Mouse (Mus musculus) spleen, postnatal 36 days (tissue): ENCODE results near the gene Pgghg.

ENCODE experiments used
- DNase-seq, 2 experiments: peaks; one replicate each; pipeline ENCODE4 v3.0.0; 2022; ENCODE audit warnings: low spot score in 2 of 2, mixed read lengths in 1 of 2

The Pgghg gene

DNA sequence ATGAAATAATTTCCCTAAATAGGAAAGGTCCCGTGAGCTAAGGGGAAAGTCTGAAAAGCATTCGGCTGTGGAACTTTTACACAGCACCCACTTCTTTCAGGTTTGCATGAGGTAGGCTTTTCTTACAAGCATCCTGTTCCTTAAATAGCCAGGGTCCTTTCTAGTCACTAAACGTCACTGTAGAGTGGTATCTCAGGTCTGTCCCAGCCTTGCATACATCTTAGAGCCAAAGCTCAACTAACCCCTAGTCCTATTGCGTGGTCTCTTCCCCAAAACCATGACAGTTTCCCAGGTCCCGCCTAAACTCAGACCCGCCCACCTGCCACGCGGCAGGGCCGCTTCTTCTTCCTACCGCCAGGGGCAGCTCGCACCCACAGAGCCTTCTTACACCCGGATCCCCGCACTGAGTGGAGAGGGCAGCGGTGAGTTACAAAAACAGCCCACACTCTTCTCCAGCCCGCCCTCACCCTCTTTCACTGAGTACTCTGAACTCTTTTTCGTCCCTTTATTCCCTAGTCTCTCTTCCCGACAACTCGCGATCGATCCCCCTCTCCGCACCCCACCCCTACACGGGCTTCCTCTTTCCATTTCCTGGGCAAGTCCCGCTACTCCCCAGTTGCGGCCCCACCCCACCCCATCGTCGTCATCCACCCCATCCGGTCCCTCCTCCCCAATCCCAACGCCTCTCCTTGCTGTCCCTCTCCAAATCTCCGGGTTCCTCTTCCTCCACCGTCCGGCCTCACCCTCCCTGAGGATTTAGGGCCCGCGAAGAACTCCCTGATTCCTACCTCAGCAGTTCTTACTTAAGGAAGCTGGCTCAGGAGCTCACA is at the start of gene Pgghg:
TSS of gene Pgghg (plus strand) at position 170 of the 830 bp plus-strand sequence.
- peak; percentile 86 to 87 for DNase-seq

DNA sequence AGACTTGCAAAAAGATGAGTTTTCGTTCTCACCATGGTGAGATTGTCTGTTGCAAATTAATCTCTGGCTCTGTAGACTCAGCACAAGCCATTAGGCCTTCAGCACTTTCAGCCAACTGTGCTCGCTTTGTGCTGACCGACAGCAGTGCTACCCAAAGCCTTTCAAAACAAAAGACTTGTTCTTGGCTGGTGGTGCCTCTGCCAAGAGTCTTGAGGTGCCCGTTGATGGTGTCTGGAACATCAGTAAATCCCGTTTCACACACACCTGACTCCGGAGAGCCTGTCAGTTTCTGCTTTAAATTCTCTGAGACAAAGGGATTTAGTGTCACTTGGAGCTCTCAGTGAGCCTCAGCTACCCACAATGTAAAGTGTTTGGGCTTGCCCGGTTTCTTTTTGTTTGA is 47.2 kb upstream of the Pgghg start:
- DNase-seq, result no peak

DNA sequence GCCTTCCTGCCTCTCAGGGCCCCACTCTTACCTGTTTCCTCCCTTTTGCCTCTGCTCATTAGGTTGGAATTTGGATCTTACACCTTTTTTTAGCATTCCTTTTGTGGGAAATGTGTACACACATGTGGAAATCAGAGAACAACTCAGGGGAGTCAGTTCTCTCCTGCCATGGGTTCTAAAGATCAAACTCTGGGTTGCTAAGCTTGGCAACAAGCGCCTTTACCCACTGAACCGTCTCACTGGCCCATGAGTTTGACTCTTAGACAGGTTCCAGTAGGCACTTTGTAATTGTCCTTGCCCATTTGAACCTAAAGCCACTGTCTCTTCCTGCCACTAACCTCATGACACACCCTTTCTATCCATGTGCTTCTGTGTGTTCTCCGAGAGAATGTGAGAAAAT is 46.6 kb upstream of the Pgghg start:
- no peak for DNase-seq

DNA sequence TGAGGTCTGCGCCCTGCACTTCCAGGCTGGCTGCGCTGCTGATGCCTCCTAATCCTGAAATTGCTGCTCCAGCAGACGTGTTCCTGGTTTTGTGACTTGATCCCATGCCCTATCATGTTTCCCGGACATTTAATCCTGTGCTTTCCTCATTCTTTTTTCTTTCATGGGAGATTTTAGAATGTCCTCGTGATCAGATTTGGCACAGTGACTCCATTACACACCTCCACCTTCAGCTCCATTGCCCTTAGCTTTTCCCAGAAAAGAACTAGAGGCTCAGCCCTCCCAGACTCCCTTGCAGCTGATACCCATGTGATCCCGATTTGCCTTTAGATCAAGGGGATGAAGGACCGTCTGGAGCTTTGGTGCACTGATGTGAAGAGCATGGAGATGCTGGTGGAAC is 43.3 kb upstream of the Pgghg start:
- DNase-seq, result no peak

DNA sequence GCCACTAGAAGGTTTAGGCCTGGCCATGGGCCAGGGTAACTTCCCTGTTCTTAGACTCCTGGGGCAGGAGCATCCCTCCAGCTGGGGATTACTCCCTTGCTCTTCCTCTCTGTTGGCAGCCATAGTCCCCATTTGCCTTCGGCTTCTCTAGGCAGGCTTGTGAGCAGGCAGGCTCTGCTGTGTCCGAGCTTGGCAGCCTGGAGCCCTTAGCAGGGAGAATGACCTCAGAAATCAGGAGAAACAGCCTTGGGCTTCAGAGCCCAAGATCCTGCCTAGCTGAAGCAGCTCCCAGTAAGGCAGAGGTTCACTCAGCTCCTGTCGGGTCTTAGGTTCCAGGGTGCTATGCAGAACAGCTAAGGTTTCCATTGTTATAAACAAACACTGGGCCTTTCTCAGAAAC is 42.1 kb upstream of the Pgghg start:
- DNase-seq, result no peak

DNA sequence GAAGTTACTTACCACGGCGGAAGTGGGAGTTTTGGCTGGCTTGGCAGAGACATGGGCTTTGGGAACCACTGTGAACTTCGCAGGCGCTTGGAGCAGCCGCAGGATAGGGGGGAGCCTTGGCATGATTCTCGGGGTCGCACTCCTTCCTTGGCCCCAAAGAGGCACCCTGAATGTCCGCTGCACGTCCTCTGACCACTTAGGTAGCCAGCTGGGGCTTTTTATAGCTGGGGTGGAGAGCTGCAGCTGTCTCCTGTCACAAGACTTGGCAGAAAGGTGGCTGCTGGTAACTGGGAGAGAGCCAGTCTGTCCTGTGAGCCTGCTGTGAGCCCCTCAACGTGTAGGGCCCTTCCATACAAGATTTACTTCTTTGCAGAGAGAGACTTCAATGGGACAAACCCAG is 41.0 kb upstream of the Pgghg start, which contains the start of gene Cox8b:
TSS of gene Cox8b (minus strand) at position 227 of the 400 bp plus-strand sequence.
- DNase-seq, result no peak

DNA sequence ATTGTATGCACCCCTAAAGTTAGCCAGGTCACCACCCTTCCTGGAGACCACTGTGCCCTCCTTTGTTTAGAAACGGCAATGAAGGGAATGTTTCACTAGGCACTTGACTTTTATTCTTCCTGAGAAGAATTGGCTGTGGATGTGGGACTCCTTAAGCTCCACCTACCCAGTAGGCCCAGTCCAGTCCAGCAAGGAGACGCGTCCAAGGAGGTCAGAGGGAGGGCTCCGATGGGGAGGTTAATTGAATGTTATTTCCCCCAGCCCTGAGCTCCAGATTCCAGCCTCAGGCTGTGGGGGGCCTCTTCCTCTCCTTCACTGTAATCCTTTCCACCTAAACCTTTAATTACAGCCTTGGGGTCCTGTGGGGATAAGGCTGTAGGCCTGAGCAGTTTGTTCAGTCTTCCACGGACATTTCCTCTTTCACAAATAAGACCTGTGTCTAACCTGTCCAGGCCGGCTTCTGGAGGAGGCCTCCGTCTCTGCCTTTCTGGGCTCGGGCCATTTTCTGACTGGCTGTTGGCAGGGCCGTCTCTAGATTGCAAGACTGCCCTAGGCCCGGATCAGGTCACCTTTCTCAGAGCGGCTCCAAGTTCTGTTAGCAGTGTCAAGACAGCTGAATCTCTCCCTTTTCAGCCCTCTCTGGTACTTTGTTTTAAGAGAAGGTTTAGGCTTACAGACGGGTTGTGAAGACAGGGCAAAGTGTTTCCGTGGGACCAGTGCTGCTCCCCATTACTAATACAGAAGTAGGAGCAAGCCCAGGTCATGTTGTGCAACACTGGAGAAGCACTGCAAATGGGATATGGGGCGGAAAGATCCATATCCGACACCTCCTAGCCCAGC is 38.9 kb upstream of the Pgghg start:
- no peak for DNase-seq

DNA sequence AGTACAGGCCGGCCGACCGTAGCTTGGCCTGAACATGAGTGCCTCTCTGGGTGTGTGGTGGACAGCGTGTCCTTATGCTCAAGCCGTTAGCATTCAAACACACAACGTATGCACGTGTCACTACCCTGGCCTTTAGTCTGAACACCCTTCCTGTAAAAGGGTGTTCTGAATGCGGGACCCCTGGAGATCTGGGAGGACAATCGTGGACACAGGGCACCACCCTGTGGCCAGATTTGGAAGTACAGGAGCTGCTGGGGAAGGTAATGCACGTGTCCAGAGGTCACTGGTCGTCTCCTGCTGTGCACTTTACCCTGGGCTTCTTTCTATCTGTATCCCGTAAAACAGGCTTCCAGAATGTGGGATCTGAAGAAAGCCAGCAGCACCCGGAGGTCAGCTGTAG is 38.0 kb upstream of the Pgghg start:
- peak; percentile 49 to 56 for DNase-seq

DNA sequence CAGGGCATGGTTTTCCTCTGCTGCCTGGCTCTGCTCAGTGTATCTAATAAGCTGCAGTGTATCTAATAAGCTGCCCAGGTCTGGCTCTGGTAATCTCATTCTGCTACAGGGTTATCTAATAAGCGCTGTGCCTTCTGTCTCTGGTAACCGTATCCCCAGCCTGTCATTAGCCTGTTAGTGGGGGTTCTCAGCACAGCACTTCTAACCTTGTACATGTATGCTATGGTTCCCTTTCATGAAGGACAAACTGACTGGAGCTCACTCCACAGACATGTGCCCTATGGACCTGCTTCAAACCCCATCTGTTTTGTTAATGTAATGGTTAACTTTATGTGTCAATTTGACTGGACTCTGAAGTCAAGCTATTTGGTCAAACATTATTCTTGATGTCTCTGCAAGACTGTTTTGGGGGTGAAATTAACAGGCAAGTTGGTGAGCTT is 35.5 kb upstream of the Pgghg start:
- DNase-seq, result no peak

DNA sequence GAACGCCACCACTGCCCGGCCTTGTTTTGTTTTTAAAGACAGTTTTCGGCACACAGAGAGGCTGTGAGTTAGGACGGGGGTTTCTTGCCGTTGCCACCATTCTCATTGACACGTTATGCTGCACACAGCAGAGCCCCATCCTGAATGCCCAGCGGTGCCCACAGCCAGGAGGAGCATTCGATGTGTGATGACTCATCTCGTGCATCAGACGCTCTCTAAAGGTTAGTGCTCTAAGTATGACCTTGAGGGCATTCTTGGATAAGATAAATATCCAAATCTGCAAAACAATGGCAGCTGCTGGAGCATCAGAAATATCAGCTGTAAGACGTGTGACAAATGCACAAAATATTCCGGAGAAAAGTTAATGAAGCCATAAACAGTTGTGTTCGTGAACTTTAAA is 34.1 kb upstream of the Pgghg start:
- no peak for DNase-seq

DNA sequence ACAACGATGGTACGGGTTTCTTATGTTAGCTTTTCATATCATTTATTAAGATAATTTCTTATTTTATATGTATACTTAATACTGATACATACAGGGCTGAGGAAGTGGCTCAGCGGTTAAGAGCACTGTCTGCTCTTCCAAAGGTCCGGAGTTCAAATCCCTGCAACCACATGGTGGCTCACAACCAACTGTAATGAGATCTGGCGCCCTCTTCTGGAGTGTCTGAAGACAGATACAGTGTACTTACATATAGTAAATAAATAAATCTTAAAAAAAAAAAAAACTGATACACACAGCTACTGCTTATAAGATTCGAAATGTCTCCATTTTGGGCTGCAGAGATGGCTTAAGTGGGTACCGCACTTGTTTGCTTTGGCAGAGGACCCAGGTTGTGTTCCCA is 33.5 kb upstream of the Pgghg start:
- no peak for DNase-seq

DNA sequence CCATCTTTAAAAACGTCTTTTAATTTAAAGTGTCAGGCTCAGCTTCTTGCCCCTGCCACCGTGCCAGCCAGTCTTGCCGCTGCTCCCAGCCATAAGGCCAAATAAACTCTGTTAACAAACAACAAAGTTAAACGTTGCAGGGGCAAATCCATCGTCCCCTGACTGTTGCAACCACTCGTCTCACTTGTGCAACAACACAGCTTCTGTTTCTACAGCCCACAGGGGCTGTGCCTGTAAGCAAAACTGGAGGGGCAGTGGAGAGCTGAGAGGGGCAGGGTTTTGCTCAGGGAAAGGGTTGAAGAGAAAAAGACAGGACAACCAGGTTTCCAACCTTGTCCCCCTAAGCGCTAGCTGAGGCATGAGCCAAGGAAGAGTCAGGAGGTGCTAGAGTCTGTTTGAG is 33.0 kb upstream of the Pgghg start:
- no peak for DNase-seq

DNA sequence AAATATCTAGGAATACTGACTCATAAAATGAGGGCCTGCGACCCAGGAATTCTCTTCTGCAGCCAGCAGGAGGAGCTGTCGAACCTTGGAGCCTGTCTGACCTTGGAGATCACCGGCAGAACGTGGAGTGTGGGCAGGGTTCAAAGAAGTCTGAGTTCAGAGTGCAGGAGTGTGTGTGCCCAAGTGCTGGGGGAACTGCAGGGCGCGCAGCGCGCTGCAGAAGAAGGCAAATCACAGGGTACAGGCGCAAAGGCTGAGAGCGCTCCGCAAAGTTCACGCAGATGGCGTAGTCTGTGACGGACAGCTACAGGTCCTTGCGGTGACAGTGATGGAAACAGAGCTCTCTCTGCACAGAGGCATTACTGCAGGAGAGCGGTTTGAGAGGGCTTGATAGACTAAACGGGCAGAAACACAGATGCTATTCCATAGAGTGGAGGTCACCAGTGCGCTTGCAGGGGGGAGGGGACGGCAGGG is 32.5 kb upstream of the Pgghg start:
- DNase-seq, result peak; percentile 53 to 59

DNA sequence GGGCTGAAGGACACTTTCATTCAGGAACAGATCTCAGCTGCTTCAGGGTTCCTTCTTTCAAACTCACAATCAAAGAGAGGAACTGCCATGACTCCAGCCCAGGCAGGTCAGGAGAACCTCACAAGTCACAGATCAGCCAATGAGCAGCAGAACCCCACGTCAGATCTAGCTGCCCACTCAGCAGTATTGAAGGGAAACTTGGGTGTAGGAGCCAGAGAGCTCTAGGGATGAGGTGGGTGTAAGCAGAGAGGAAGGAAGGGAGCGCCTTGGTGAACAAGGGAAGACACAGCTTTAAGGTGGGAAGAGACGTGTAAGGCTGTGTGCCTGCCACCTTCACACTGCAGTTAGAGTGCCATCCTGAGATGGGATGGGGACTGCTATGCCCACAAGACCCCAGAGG is 28.9 kb upstream of the Pgghg start:
- DNase-seq, result no peak

DNA sequence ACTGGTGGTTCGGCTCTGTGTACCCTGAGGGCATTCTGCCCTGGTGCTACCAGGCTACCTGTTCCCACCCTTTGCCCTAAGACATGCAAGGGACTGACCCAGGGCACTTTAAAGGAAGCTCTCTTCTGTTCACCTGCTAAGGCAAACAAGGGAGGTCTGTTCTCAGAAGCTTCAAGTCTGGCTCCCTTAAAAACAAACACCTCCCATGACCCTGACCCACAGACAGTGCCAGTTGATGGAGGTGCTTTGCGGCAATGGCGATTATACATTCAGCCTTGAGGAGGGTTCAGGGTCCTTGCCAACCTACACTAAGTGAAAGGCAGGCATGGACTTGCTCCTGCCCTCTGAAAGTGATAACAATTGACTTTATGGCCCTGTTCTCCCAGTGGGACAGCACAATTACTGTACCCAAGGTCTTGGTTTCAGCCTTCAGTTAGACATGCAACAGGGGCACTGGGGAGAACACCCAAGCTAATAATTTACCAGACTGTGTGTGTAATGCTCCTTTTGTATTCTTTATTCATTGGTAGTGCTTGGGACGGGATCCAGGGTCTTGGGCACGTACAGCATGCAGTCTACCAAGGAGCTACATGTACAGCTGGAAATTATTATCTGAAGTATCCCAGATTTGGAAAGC is 28.2 kb upstream of the Pgghg start:
- no peak for DNase-seq

DNA sequence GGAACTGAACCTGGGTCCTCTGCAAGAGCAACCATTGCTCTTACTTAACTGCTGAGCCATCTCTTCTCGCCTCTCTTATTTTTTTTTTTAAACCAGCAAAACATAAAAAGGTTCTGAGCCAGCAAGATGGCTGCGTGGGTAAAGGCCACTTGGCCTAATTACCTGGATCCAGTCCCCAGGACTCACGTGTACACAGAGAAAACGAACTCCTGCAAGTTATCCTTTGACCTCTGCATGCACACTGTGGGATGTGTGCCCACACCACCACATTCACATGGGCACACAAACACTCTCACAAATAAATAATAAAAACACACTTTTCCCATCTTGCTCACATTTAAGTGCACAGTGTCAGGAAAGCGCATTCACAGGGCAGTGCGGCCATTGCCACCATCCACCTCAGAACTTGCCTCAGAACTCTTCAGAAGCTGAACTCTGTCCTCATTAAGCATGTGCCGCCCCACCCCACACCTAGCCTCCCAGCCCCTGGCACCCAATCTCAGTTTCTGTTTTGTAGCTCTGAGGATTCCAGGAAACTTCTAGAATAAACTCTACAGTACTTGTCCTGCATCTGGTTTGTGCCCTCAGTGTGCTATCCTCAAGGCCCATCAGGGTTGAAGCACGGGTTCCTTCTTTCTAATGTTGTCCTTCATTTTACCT is 27.0 kb upstream of the Pgghg start:
- DNase-seq, result no peak

DNA sequence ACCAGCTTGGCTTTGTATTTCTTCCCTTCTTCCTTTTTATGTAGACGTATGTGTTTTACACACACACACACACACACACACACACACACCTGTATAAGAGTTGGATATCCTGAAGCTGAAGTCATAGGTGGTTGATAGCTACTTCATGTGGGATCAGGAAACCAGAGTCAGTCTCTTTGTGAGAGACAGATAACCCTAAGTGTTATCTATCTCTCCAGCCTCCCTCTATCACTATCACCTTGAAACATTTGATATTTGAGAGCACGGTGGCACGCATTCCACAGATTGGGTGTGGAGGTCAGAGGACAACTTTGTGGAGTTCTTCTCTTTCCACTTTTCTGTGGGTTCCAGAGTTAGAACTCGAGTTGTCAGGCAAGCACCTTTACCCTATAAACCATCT is 21.3 kb upstream of the Pgghg start:
- no peak for DNase-seq

DNA sequence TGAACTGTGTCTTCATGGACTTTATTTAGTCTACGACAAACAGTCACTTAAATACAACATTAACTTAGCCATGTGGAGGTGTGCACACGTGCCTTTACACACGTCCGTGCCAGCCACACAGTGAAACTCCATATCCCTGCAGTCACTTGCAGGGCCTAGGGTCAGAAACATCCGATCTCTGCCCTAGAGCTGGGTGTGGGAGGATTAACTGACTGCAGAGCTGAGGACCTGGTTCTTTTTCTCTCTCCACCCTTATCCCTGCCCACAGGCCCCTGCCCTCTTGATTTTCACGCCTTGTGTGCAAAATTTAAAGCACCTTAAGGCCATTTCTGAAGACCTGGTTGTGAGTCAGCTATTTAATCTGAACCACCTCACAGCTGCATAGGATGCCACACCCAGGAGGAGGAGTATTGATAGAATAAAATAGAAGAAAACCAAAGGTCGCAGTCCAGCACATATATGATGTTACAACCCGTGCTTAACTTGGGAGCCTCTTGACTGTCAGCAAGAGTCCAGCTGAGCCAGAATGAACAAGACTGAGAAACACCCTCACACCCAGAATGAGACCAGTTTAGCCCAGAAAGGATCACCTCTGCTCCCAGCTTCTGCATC is 20.7 kb upstream of the Pgghg start, which contains the start of gene Nlrp6:
TSS of gene Nlrp6 (plus strand) at position 485 of the 612 bp plus-strand sequence.
- DNase-seq, result no peak

DNA sequence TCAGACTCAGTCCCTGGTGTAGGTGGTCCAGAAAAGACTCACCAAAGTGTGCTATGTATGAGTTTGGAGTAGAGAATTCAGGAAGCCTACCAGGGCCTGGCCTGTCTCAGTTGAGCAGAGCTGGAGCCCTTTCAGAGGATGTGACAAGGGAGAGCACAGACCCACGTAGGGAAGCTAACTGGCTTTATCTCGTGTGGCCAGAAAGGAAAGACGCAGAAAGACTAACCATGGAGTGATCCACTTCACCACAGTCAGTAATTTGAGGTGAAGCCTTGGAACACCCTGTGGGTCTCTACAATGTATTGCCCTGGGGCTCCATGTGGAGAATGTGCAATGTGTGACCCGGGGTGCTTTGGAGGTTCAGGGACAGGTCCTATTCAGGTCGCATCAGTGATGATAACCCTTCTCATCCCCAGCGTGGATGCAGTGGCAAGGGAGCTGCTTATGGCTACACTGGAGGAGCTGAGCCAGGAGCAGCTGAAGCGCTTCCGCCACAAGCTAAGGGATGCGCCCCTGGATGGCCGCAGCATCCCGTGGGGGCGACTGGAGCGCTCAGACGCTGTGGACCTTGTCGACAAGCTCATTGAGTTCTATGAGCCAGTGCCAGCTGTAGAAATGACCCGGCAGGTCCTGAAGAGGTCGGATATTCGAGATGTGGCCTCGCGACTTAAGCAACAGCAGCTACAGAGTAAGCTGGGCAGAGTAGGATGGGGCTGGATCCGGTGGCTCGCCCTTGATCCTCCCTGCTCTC is 19.8 kb upstream of the Pgghg start:
- DNase-seq, result no peak

DNA sequence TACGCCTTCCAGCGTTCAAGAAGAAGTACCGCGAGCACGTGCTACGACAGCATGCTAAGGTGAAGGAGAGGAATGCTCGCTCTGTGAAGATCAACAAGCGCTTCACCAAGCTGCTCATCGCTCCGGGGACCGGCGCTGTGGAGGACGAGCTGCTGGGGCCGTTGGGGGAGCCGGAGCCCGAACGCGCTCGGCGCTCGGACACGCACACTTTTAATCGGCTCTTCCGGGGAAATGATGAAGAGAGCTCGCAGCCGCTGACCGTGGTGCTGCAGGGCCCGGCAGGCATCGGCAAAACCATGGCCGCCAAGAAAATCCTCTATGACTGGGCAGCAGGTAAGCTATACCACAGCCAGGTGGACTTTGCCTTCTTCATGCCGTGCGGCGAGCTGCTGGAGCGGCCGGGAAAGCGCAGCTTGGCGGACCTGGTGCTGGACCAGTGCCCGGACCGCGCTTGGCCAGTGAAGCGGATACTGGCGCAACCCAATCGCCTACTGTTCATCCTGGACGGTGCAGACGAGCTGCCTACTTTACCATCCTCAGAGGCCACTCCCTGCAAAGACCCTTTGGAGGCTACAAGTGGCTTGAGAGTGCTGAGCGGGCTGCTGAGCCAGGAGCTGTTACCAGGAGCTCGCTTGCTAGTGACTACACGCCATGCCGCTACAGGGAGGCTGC is 18.7 kb upstream of the Pgghg start:
- DNase-seq, result no peak
